Mouse (Mus musculus) CH12.LX (cell line): ENCODE measurements around the gene Pfdn4. TPM values are rescaled to one million over a fixed set of nuclear protein-coding genes. Genes with fewer than 3 reads are reported as not detected.

Source experiments
- DNase-seq: peaks from one replicate; pipeline ENCODE4 v3.0.0-alpha.2; 2013; ENCODE audit errors: extremely low read depth
- H3K27ac ChIP-seq: 2 replicates; pipeline ENCODE4 v1.5.1; 2012; ENCODE audit warnings: low read depth, mild to moderate bottlenecking, control low read depth, moderate library complexity; ENCODE audit not compliant: insufficient read depth
- H3K27me3 ChIP-seq: replicated peaks from 2 replicates; pipeline ENCODE3; 2012; ENCODE audit warnings: inconsistent platforms
- H3K36me3 ChIP-seq, 2 experiments: replicated peaks in 1 of 2; 2 replicates each; pipeline versions ENCODE3 to v1.6.1; 2012; ENCODE audit warnings: inconsistent platforms in 1 of 2, low read length in 1 of 2, mild to moderate bottlenecking in 1 of 2, mixed read lengths in 1 of 2, moderate library complexity in 1 of 2; ENCODE audit not compliant: control insufficient read depth in 1 of 2, insufficient read depth in 1 of 2
- H3K4me1 ChIP-seq, 2 experiments: 2 replicates each; pipeline ENCODE4 v1.6.1; 2012; ENCODE audit warnings: inconsistent platforms in 1 of 2, moderate library complexity in 1 of 2; ENCODE audit not compliant: insufficient read depth in 2 of 2, control insufficient read depth in 1 of 2
- H3K4me2 ChIP-seq: 2 replicates; pipeline ENCODE4 v1.6.1; 2012; ENCODE audit warnings: low read depth, mild to moderate bottlenecking, control low read depth; ENCODE audit not compliant: poor library complexity, insufficient read depth, severe bottlenecking
- H3K4me3 ChIP-seq, 3 experiments: fragments of 150-350 bp in 1 of 3; sonication (generic) in 1 of 3; replicated peaks in 1 of 3; 2 replicates each; pipeline versions ENCODE3 to v1.5.1; 2011 to 2012; ENCODE audit warnings: low read depth in 2 of 3, low read length in 2 of 3, mild to moderate bottlenecking in 2 of 3, moderate library complexity in 2 of 3, control low read depth in 1 of 3, improper control_type of control experiment in 1 of 3, inconsistent platforms in 1 of 3, mixed read lengths in 1 of 3; ENCODE audit not compliant: poor library complexity in 1 of 3
- H3K79me2 ChIP-seq: replicated peaks from 2 replicates; pipeline ENCODE4 v1.6.1; 2012; ENCODE audit warnings: mild to moderate bottlenecking, moderate library complexity; ENCODE audit not compliant: control insufficient read depth, poor library complexity, insufficient read depth, severe bottlenecking; ENCODE audit errors: extremely low read depth
- H3K9ac ChIP-seq: 2 replicates; pipeline ENCODE4 v1.6.1; 2012; ENCODE audit warnings: low read depth, mild to moderate bottlenecking, control low read depth, moderate library complexity; ENCODE audit not compliant: insufficient read depth
- H3K9me3 ChIP-seq: replicated peaks from 2 replicates; pipeline ENCODE3; 2012; ENCODE audit warnings: low read length, inconsistent platforms, mixed read lengths
- CHD1 ChIP-seq: IDR thresholded peaks from 2 replicates; pipeline ENCODE4 v1.6.1; 2012; ENCODE audit warnings: low read depth, low read length, improper control_type of control experiment, inconsistent platforms
- CHD2 ChIP-seq: IDR thresholded peaks from 2 replicates; pipeline ENCODE4 v1.6.1; 2011; ENCODE audit warnings: low read length, improper control_type of control experiment
- E2F4 ChIP-seq: IDR thresholded peaks from 2 replicates; pipeline ENCODE4 v1.6.1; 2011; ENCODE audit warnings: low read depth, low read length, improper control_type of control experiment; ENCODE audit not compliant: insufficient replicate concordance
- EP300 ChIP-seq: IDR thresholded peaks from 2 replicates; pipeline ENCODE4 v1.6.1; 2011; ENCODE audit warnings: low read length, improper control_type of control experiment
- ETS1 ChIP-seq: conservative IDR thresholded peaks from 2 replicates; pipeline ENCODE4 v1.6.1; 2012; ENCODE audit warnings: low read depth, mild to moderate bottlenecking, inconsistent platforms, low read length, improper control_type of control experiment, moderate library complexity
- HCFC1 ChIP-seq: IDR thresholded peaks from 2 replicates; pipeline ENCODE4 v1.6.1; 2012; ENCODE audit warnings: low read depth, mild to moderate bottlenecking, inconsistent platforms, low read length, improper control_type of control experiment
- IRF4 ChIP-seq: IDR thresholded peaks from 2 replicates; pipeline ENCODE4 v1.6.1; 2014; ENCODE audit warnings: low read depth, mild to moderate bottlenecking, inconsistent platforms, low read length, improper control_type of control experiment
- JUND ChIP-seq: conservative IDR thresholded peaks from 2 replicates; pipeline ENCODE4 v1.6.1; 2011; ENCODE audit warnings: low read depth, low read length, improper control_type of control experiment
- MAFK ChIP-seq: IDR thresholded peaks from 2 replicates; pipeline ENCODE4 v1.6.1; 2011; ENCODE audit warnings: low read length, improper control_type of control experiment; ENCODE audit not compliant: insufficient replicate concordance
- MAX ChIP-seq: IDR thresholded peaks from 2 replicates; pipeline ENCODE4 v1.6.1; 2011; ENCODE audit warnings: low read length, improper control_type of control experiment
- MAZ ChIP-seq: IDR thresholded peaks from 2 replicates; pipeline ENCODE4 v1.6.1; 2012; ENCODE audit warnings: low read depth, mild to moderate bottlenecking, inconsistent platforms, low read length, improper control_type of control experiment, moderate library complexity
- NELFE ChIP-seq: IDR thresholded peaks from 2 replicates; pipeline ENCODE4 v1.6.1; 2011; ENCODE audit warnings: low read depth, low read length, improper control_type of control experiment
- NRF1 ChIP-seq: IDR thresholded peaks from 2 replicates; pipeline ENCODE4 v1.6.1; 2014; ENCODE audit warnings: low read depth, mild to moderate bottlenecking, inconsistent platforms, low read length, improper control_type of control experiment, moderate library complexity
- POLR2A ChIP-seq: IDR thresholded peaks from 2 replicates; pipeline ENCODE4 v1.6.1; 2011; ENCODE audit warnings: low read depth, mild to moderate bottlenecking, improper control_type of control experiment, low read length
- RCOR1 ChIP-seq: conservative IDR thresholded peaks from 2 replicates; pipeline ENCODE4 v1.6.1; 2012; ENCODE audit warnings: low read depth, mild to moderate bottlenecking, inconsistent platforms, low read length, improper control_type of control experiment
- TBP ChIP-seq: conservative IDR thresholded peaks from 2 replicates; pipeline ENCODE4 v1.6.1; 2011; ENCODE audit warnings: low read depth, low read length, improper control_type of control experiment
- TCF12 ChIP-seq: IDR thresholded peaks from 2 replicates; pipeline ENCODE4 v1.6.1; 2014; ENCODE audit warnings: low read depth, mild to moderate bottlenecking, inconsistent platforms, low read length, improper control_type of control experiment
- USF1 ChIP-seq: IDR thresholded peaks from 2 replicates; pipeline ENCODE4 v1.6.1; 2014; ENCODE audit warnings: low read depth, mild to moderate bottlenecking, inconsistent platforms, low read length, improper control_type of control experiment
- ZC3H11A ChIP-seq: IDR thresholded peaks from 2 replicates; pipeline ENCODE4 v1.6.1; 2012; ENCODE audit warnings: low read depth, mild to moderate bottlenecking, inconsistent platforms, low read length, improper control_type of control experiment
- dilution Hi-C: fragments of 300-500 bp; cut with MboI; formaldehyde crosslinking; loops from 2 replicates; pipeline ENCODE4 v1.14.3; 2020; ENCODE audit warnings: low sequenced_read_pairs; ENCODE audit not compliant: extremely low pct_unique_long_range_greater_than_20kb, extremely low pct_ligation_motif_present
- in situ Hi-C: fragments of 300-500 bp; cut with MboI; formaldehyde crosslinking; loops from 3 replicates; pipeline ENCODE4 v1.14.3; 2019; ENCODE audit warnings: low sequenced_read_pairs, low pct_ligation_motif_present, low pct_unique_long_range_greater_than_20kb, mixed read lengths
- polyA plus RNA-seq: library from polyadenylated mRNA; unstranded; fragments of >175 nt; gene quantifications from 2 replicates; pipeline ENCODE4 v1.2.1, GENCODE M21; 2012; ENCODE audit warnings: low read depth; ENCODE audit not compliant: insufficient read length
- total RNA-seq, 2 experiments: library from RNA; depleted of rRNA; stranded (reverse); fragments of 300-350 nt in 1 of 2; fragments of >200 nt in 1 of 2; gene quantifications; 2 replicates each; pipeline ENCODE4 v1.2.3; 2012 to 2014

Pfdn4 gene
- total and polyA plus RNA-seq, 3 experiments = 56.2 to 222 (median 68.8) TPM

DNA sequence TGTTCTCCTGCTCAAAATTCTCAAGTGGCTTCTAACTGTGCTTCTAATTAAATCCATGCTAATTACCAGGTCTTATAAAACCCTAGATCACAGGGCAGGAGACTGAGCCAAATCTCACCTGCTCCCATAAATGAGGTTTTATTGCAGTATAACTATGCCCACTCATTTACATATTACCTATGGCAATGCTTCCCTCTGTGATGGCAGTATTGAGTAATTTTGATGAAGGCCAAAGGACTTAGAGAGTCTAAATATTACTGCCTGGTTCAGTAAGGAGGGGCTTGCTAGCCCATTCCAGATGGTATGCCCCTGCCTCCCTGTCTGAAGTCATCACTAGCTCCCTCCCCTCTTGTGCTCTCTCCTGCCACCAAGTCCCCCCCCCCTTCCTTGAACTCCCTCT is 39.6 kb downstream of the Pfdn4 start:
- TF ChIP-seq POLR2A (no peak), RCOR1 (no peak), EP300 (no peak)
- in situ Hi-C loops = no loop called here
- no peak overlapping the region for H3K4me3 ChIP-seq
- H3K9ac ChIP-seq = no peak overlapping the region
- H3K27ac ChIP-seq = no peak overlapping the region
- DNase-seq = no peak
- no peak overlapping the region for H3K4me2 ChIP-seq
- dilution Hi-C loops = no loop called here
- H3K9me3 ChIP-seq = peaks cover 60% of the 10 kb centered on the region
- no peaks in the 10 kb centered on the region for H3K36me3 ChIP-seq
- H3K79me2 ChIP-seq = no peaks in the 10 kb centered on the region
- H3K4me1 ChIP-seq = no peaks in the 10 kb centered on the region
- H3K27me3 ChIP-seq = no peaks in the 10 kb centered on the region

DNA sequence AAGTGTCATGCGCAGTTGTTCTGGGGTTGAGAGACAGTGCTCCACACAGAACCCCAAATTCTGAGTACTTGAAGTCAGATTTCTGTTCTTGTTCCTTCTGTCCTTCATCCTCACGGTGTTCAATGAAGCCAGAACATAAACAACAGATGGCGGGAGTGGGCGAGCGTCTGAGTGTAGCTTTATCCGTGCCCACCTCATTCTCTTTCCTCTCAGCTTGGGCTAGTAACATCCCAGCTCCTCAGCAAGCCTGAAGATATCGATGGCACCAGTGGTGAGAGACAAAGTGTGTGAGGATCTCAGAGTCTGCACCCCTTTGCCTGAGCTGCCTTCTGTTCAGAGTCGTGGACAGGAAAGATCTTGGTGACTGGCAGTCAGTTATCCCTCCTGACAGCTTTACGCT is 43.0 kb downstream of the Pfdn4 start:
- in situ Hi-C loops = no loop called here
- H3K4me3 ChIP-seq = no peak overlapping the region
- no peaks in the 10 kb centered on the region for H3K4me1 ChIP-seq
- TF ChIP-seq CHD1 (no peak), POLR2A (no peak), TBP (no peak), IRF4 (no peak), EP300 (no peak), MAX (no peak), ZC3H11A (no peak), NELFE (no peak), MAZ (no peak), CHD2 (no peak), ETS1 (no peak), E2F4 (no peak), MAFK (no peak), USF1 (no peak), RCOR1 (no peak), JUND (no peak), HCFC1 (no peak), NRF1 (no peak), TCF12 (no peak)
- H3K9me3 ChIP-seq = peaks cover 59% of the 10 kb centered on the region
- H3K27me3 ChIP-seq = no peaks in the 10 kb centered on the region
- no peak overlapping the region for H3K27ac ChIP-seq
- H3K79me2 ChIP-seq = no peaks in the 10 kb centered on the region
- no peaks in the 10 kb centered on the region for H3K36me3 ChIP-seq
- no peak overlapping the region for H3K9ac ChIP-seq
- no peak for DNase-seq
- no peak overlapping the region for H3K4me2 ChIP-seq
- dilution Hi-C loops = no loop called here
